Mouse (Mus musculus) ES-Bruce4 (cell line): ENCODE results near the gene Fli1.

Experiments
- CTCF ChIP-seq: IDR thresholded peaks from one replicate; pipeline ENCODE4 v1.8.1; 2011; ENCODE audit warnings: low read depth, low read length
- POLR2A ChIP-seq: IDR thresholded peaks from one replicate; pipeline ENCODE4 v1.8.1; 2011; ENCODE audit warnings: low read length; ENCODE audit not compliant: insufficient read depth

- peak; percentile 82 for TF ChIP-seq CTCF
- TF ChIP-seq POLR2A = no peak
Measured at GRCm38 (mm10) chr9:32589900-32590299, 47.2 kb upstream of the Fli1 start.
